In the genomic region with DNA sequence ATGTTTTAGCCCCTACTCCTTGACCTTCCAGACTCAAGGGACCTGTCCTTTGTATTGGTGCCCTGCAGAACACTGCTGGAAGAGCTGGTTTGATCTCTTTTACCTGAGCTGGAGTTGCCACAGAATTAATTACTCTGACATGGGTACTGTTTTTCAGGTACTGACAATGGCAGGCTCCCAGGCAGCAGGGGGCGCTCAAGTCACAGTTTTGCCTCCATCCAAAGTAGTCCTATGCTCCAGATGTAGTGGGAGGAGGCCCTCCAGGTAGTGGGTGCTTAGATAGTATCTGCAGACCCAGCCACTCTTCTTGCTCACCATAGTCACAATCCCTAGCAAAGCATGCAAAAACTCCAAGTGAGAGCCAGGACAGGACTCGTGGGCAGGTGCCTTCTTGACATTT, we compare ENCODE assay signal across 9 mouse cellular contexts. TPM values are rescaled to one million over a fixed set of nuclear protein-coding genes. Genes with fewer than 3 reads are reported as not detected.
A peak's percentile ranks its signal among the peaks of the same experiment; 100 is the strongest.
DNase-seq lines count a peak whose midpoint lies in the region; ATAC-seq and TF ChIP-seq lines count a peak whose summit lies in the region.
"Had no signal": no experiment of that assay in that cellular context is flagged by ENCODE, and none has a peak within 500 bp of the region (broad histone marks: within the 10 kb centered on the region; RNA-seq: fewer than 3 reads in every experiment).

No protein-coding gene starts in this region.

- H3K4me1 ChIP-seq in kidney, embryonic 16.5 days (ENCODE audit: insufficient read depth, low read length), result peaks cover 12% of the 10 kb centered on the region; the same call in 1 of the 2 replicates
- H3K4me1 ChIP-seq in kidney, embryonic 14.5 days (ENCODE audit: control insufficient read depth, insufficient read depth, low read length), result no peaks in the 10 kb centered on the region
- peaks cover 3% of the 10 kb centered on the region; the same call in 1 of the 2 replicates for H3K4me1 ChIP-seq in limb, embryonic 14.5 days (ENCODE audit: control insufficient read depth, insufficient read depth, low read length)
- peaks cover 23% of the 10 kb centered on the region for H3K4me1 ChIP-seq in olfactory bulb, adult 2 months (ENCODE audit: control insufficient read depth, insufficient read depth, low read length)

- 38% methylated on average over 2 of the region's 2 CpGs for WGBS in kidney, embryonic 16.5 days
- 38% methylated on average over 2 of the region's 2 CpGs for WGBS in kidney, embryonic 14.5 days
- 50% methylated on average over 2 of the region's 2 CpGs for WGBS in limb, embryonic 14.5 days
- 48% methylated on average over 2 of the region's 2 CpGs for WGBS in olfactory bulb, adult 2 months

- peak; percentile 56 for TF ChIP-seq CTCF in olfactory bulb, adult 2 months (IDR thresholded peaks at IDR 0.05; ENCODE audit: insufficient read depth, low read depth, low read length)

- H3K9ac ChIP-seq in kidney, embryonic 16.5 days (replicated peaks; ENCODE audit: low read length), result no peak overlapping the region
- H3K9ac ChIP-seq in kidney, embryonic 14.5 days (ENCODE audit: low read depth, low read length), result no peak overlapping the region
- H3K9ac ChIP-seq in limb, embryonic 14.5 days (ENCODE audit: low read depth, low read length, severe bottlenecking), result no peak overlapping the region

- peaks cover 16% of the 10 kb centered on the region for H3K36me3 ChIP-seq in kidney, embryonic 16.5 days (ENCODE audit: insufficient read depth, low read length)
- H3K36me3 ChIP-seq in kidney, embryonic 14.5 days (ENCODE audit: control insufficient read depth, insufficient read depth, low read length), result peaks cover 34% of the 10 kb centered on the region
- H3K36me3 ChIP-seq in limb, embryonic 14.5 days (ENCODE audit: control insufficient read depth, insufficient read depth, low read length), result peaks cover 57% of the 10 kb centered on the region

- H3K4me2 ChIP-seq in kidney, embryonic 16.5 days (replicated peaks; ENCODE audit: low read depth, low read length), result no peak overlapping the region
- no peak overlapping the region for H3K4me2 ChIP-seq in kidney, embryonic 14.5 days (replicated peaks; ENCODE audit: low read depth, low read length)
- no peak overlapping the region for H3K4me2 ChIP-seq in limb, embryonic 14.5 days (replicated peaks; ENCODE audit: low read depth, low read length, severe bottlenecking)
- H3K4me2 ChIP-seq: embryonic facial prominence, embryonic 13.5 days had no signal

- no peak for ATAC-seq in kidney, embryonic 16.5 days (ENCODE audit: low FRiP score, low TSS enrichment)
- ATAC-seq in kidney, embryonic 14.5 days (ENCODE audit: low FRiP score, low TSS enrichment), result 0 out of 2 replicates have a peak, but pooled peaks have one; percentile 51
- ATAC-seq in limb, embryonic 14.5 days (ENCODE audit: low FRiP score, low read depth), result no peak

- H3K27ac ChIP-seq in kidney, embryonic 16.5 days (ENCODE audit: low read length), result no peak overlapping the region
- no peak overlapping the region for H3K27ac ChIP-seq in kidney, embryonic 14.5 days (ENCODE audit: low read depth, low read length)
- no peak overlapping the region for H3K27ac ChIP-seq in limb, embryonic 14.5 days (replicated peaks; ENCODE audit: low read depth, low read length)
- H3K27ac ChIP-seq in olfactory bulb, adult 2 months (ENCODE audit: insufficient read depth, low read depth, low read length), result no peak overlapping the region
- H3K27ac ChIP-seq: embryonic facial prominence, embryonic 13.5 days had no signal

- DNase-seq in kidney, adult 11 months, result peak; percentile 67
- DNase-seq in cerebellum, adult 11 months, result peak; percentile 61
- DNase-seq in frontal cortex, postnatal 36 days (ENCODE audit: low spot score in 2 of 2), result peak; percentile 79 to 83
- DNase-seq in limb, embryonic 14.5 days (ENCODE audit: low spot score), result peak; percentile 62
- peak; percentile 89 for DNase-seq in testis, postnatal 10 days (ENCODE audit: low spot score)

- no peaks in the 10 kb centered on the region for H3K9me3 ChIP-seq in kidney, embryonic 16.5 days (ENCODE audit: low read length)
- no peaks in the 10 kb centered on the region for H3K9me3 ChIP-seq in kidney, embryonic 14.5 days (ENCODE audit: control insufficient read depth, low read length)
- no peaks in the 10 kb centered on the region for H3K9me3 ChIP-seq in limb, embryonic 14.5 days (ENCODE audit: control insufficient read depth, low read length)
- H3K9me3 ChIP-seq: embryonic facial prominence, embryonic 13.5 days had no signal

- TF ChIP-seq POLR2A in limb, embryonic 14.5 days (IDR thresholded peaks at IDR 0.05; ENCODE audit: borderline replicate concordance, extremely low read depth, insufficient read depth, insufficient read length), result no peak
- no peak for TF ChIP-seq POLR2A in olfactory bulb, adult 2 months (IDR thresholded peaks at IDR 0.05; ENCODE audit: insufficient read depth, low read depth, low read length)

- H3K27me3 ChIP-seq in kidney, embryonic 16.5 days (ENCODE audit: insufficient read depth, low read length), result no peaks in the 10 kb centered on the region
- H3K27me3 ChIP-seq in kidney, embryonic 14.5 days (ENCODE audit: control insufficient read depth, insufficient read depth, low read length), result no peaks in the 10 kb centered on the region
- no peaks in the 10 kb centered on the region for H3K27me3 ChIP-seq in limb, embryonic 14.5 days (ENCODE audit: control insufficient read depth, insufficient read depth, low read length)
- H3K27me3 ChIP-seq: embryonic facial prominence, embryonic 13.5 days had no signal

- no peak overlapping the region for H3K4me3 ChIP-seq in kidney, embryonic 16.5 days (ENCODE audit: low read length)
- H3K4me3 ChIP-seq in kidney, embryonic 14.5 days (ENCODE audit: low read length), result no peak overlapping the region
- H3K4me3 ChIP-seq in limb, embryonic 14.5 days (replicated peaks; ENCODE audit: low read length), result no peak overlapping the region
- H3K4me3 ChIP-seq in olfactory bulb, adult 2 months (ENCODE audit: insufficient read depth, low read depth, low read length), result no peak overlapping the region
- H3K4me3 ChIP-seq: embryonic facial prominence, embryonic 13.5 days had no signal

RNA-seq across cellular contexts. Expression of gene Rgs12, which starts 36.6 kb away (rescaled TPM):
- 32.4 and 34.7 TPM in 2 replicates for polyA plus RNA-seq in kidney, embryonic 16.5 days (2015; fragmentation: Nextera tagmentation; extraction: Ambion mirVana)
- 20.8 and 29.3 TPM in 2 replicates for polyA plus RNA-seq in kidney, embryonic 14.5 days (2014; fragmentation: Nextera tagmentation; extraction: Ambion mirVana)
- polyA plus RNA-seq in limb, embryonic 14.5 days (2012; rRNA removed), result 40.4 and 48.1 TPM in 2 replicates
- polyA plus RNA-seq in limb, embryonic 14.5 days (2014; fragmentation: Nextera tagmentation; extraction: Ambion mirVana), result 32.6 and 39.0 TPM in 2 replicates
- 90.7 TPM in 1 of 2 replicates, not detected in the other for polyA plus RNA-seq in olfactory bulb, adult 2 months (2012; ENCODE audit: insufficient read depth, insufficient read length, low replicate concordance, missing spikeins)

RNA-seq across cellular contexts. Expression of gene Hgfac, which starts 55.4 kb away (rescaled TPM):
- 2.6 and 4.8 TPM in 2 replicates for polyA plus RNA-seq in kidney, embryonic 16.5 days (2015; fragmentation: Nextera tagmentation; extraction: Ambion mirVana)
- 0.76 and 0.96 TPM in 2 replicates for polyA plus RNA-seq in kidney, embryonic 14.5 days (2014; fragmentation: Nextera tagmentation; extraction: Ambion mirVana)
- 2.8 and 4.0 TPM in 2 replicates for polyA plus RNA-seq in limb, embryonic 14.5 days (2012; rRNA removed)
- polyA plus RNA-seq in limb, embryonic 14.5 days (2014; fragmentation: Nextera tagmentation; extraction: Ambion mirVana), result 0.28 and 0.43 TPM in 2 replicates
- not detected in 2 replicates for polyA plus RNA-seq in olfactory bulb, adult 2 months (2012; ENCODE audit: insufficient read depth, insufficient read length, low replicate concordance, missing spikeins)
